Mouse (Mus musculus) embryonic facial prominence, embryonic 12.5 days (tissue): Measurements from ENCODE around the gene Ube2s. TPM values are rescaled to one million over a fixed set of nuclear protein-coding genes. Genes with fewer than 3 reads are reported as not detected.
"Not testable (repeated sequence)": the region's sequence is repeated elsewhere in the genome, so short reads cannot be mapped to it uniquely, and the experiment has no call there.

ENCODE experiments used
- ATAC-seq: fragments of 200-750 bp; cut with Nextera tagmentation; 2 replicates; pipeline ENCODE4 v1.8.0; 2017; ENCODE audit not compliant: insufficient number of reproducible peaks, insufficient read depth, low FRiP score, low TSS enrichment
- H3K27ac ChIP-seq: fragments of 300-500 bp; sonication (generic); 2 replicates; pipeline ENCODE4 v1.5.1; 2016; ENCODE audit warnings: mild to moderate bottlenecking
- H3K27me3 ChIP-seq: fragments of 300-500 bp; sonication (generic); 2 replicates; pipeline ENCODE4 v1.6.1; 2016; ENCODE audit warnings: mild to moderate bottlenecking, moderate library complexity
- H3K36me3 ChIP-seq: fragments of 300-500 bp; sonication (generic); 2 replicates; pipeline ENCODE4 v1.6.1; 2016; ENCODE audit warnings: mild to moderate bottlenecking
- H3K4me1 ChIP-seq: fragments of 300-500 bp; sonication (generic); 2 replicates; pipeline ENCODE4 v1.6.1; 2016
- H3K4me2 ChIP-seq: fragments of 300-500 bp; sonication (generic); replicated peaks from 2 replicates; pipeline ENCODE4 v1.6.1; 2016; ENCODE audit warnings: mild to moderate bottlenecking, moderate library complexity
- H3K4me3 ChIP-seq: fragments of 300-500 bp; sonication (generic); 2 replicates; pipeline ENCODE4 v1.5.1; 2016; ENCODE audit warnings: mild to moderate bottlenecking
- H3K9ac ChIP-seq: fragments of 300-500 bp; sonication (generic); 2 replicates; pipeline ENCODE4 v1.6.1; 2016; ENCODE audit warnings: mild to moderate bottlenecking, moderate library complexity
- H3K9me3 ChIP-seq: fragments of 300-500 bp; sonication (generic); 2 replicates; pipeline ENCODE4 v1.6.1; 2016; ENCODE audit warnings: mild to moderate bottlenecking, moderate library complexity
- WGBS: fragments of 180-500 bp; shearing (Covaris S2); methylation state at CpG from one replicate; pipeline ENCODE4 v1.1.7; 2016; 5-methylcytosine and 5-hydroxymethylcytosine counted together
- polyA plus RNA-seq: library from polyadenylated mRNA; unstranded; fragments of >200 nt; fragmentation: Nextera tagmentation; extraction: Ambion mirVana; gene quantifications from 2 replicates; pipeline ENCODE4 v1.2.1, GENCODE M21; 2016

Gene Ube2s
- polyA plus RNA-seq, 1 experiment from 2014 or later, result 422 TPM

DNA sequence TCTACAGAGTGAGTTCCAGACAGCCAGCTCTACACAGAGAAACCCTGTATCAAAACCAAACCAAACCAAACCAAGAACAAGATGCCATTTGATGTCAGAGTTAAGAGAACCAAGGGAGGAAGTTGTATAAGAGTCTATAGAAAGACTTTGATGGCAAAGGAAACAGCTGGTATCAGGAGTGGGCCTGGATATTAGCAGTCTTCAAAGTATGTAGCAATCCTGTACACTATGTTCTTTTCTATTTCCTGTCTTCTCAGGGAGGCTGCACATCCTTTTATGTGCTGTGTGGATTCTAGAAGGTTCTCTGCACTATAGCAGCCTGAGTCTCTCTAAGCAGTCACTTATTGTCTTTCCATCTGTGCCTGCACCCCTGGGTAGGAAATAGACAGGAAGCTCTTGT, 4.2 kb upstream of the Ube2s start:
- Histone ChIP-seq H3K4me2 (no peak overlapping the region), H3K27me3 (no peaks in the 10 kb centered on the region), H3K36me3 (no peaks in the 10 kb centered on the region), H3K27ac (no peak overlapping the region), H3K9ac (no peak overlapping the region), H3K4me1 (peaks cover 5% of the 10 kb centered on the region), H3K9me3 (no peaks in the 10 kb centered on the region), H3K4me3 (no peak overlapping the region)
- ATAC-seq, result no peak

DNA sequence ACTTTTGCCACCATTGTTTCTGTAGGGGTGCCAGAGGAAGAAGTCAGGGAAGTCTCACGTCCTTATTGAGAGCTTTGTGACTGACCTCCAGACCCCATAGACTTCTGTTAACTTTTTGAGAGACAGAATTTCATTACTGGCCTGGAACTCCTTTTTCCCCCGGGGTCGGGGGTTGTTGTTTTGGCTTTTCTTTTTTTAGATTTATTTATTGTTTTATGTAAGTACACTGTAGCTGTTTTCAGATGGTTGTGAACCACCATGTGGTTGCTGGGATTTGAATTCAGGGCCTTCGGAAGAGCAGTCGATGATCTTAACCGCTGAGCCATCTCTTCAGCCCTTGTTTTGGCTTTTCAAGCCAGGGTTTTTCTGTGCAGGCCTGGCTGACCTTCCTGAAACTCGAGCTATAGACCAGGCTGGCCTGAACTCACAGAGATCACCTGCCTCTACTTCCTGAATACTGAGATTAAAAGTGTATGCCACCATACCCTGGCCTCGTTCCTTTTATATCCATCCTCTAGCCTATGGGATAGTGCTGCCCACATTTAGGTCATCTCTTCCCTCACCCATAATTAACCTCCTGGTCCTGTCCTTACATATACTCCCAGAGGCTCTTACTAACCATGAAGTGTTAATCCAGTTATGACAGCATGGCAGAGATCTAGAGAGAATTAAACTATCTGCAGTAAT, 858 bp upstream of the Ube2s start:
- Histone ChIP-seq H3K4me2 (peak overlapping the region; percentile 55), H3K4me3 (peak overlapping the region; percentile 100), H3K36me3 (peaks cover 24% of the 10 kb centered on the region), H3K9me3 (no peaks in the 10 kb centered on the region), H3K9ac (peak overlapping the region; percentile 44), H3K4me1 (peaks cover 26% of the 10 kb centered on the region), H3K27ac (peak overlapping the region; percentile 83), H3K27me3 (no peaks in the 10 kb centered on the region)
- no peak for ATAC-seq
- 25% methylated on average over 8 of the region's 8 CpGs for WGBS

DNA sequence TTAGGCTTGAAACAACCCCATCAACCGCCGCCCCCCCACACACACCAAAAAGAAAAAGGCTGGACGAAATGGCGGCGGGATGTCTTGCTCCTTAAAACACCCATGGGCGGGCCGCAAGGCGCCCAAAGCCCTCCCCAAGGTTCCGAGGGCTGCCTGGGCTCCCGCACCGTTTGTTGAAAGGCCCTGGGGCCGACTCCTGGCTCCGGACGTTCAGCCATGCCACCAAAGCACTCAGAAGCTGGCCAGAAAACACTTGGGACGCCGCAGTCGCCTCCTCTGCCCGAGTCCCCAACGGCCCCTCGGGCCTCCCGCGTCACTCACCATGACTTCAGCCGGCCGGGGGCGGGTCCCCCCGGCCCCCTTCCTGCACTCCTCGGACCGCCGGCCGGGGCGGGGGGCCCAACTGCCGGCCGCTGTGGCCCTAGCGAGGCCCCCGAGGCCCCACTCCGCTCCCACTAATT, 518 bp downstream of the Ube2s start:
- peak overlapping the region; percentile 100 for H3K4me3 ChIP-seq
- no peak for ATAC-seq
- no peaks in the 10 kb centered on the region for H3K9me3 ChIP-seq
- no peaks in the 10 kb centered on the region for H3K27me3 ChIP-seq
- peak overlapping the region; percentile 99 for H3K9ac ChIP-seq
- peak overlapping the region; percentile 81 for H3K4me2 ChIP-seq
- H3K36me3 ChIP-seq, result peaks cover 34% of the 10 kb centered on the region
- H3K4me1 ChIP-seq, result peaks cover 26% of the 10 kb centered on the region
- under 1% methylated on average over 36 of the region's 36 CpGs for WGBS
- H3K27ac ChIP-seq, result peak overlapping the region; percentile 94

DNA sequence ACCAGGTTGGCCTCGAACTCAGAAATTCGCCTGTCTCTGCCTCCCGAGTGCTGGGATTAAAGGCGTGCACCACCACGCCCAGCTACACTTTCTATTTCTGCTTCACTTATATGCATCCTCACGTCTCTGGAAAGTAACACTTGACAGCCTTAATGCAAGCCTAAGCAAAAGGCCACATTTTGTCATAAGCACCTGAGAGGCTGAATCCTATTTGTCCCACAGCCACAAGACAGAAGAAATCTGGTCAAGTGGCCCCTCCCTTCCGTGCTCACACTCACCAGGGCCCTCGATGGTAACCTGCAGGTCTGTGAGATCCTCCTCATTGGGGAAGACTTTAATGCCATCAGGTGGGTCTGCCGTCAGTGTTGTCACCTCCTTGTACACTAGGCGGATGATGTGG, 1.3 kb downstream of the Ube2s start:
- H3K9me3 ChIP-seq, H3K27ac ChIP-seq, H3K27me3 ChIP-seq, ATAC-seq: not testable (repeated sequence)
- peak overlapping the region; percentile 81 for H3K4me2 ChIP-seq
- H3K9ac ChIP-seq, result peak overlapping the region; percentile 99
- H3K4me1 ChIP-seq, result peaks cover 26% of the 10 kb centered on the region
- H3K4me3 ChIP-seq, result peak overlapping the region; percentile 100
- 43% methylated on average over 10 of the region's 10 CpGs for WGBS
- H3K36me3 ChIP-seq, result peaks cover 42% of the 10 kb centered on the region

DNA sequence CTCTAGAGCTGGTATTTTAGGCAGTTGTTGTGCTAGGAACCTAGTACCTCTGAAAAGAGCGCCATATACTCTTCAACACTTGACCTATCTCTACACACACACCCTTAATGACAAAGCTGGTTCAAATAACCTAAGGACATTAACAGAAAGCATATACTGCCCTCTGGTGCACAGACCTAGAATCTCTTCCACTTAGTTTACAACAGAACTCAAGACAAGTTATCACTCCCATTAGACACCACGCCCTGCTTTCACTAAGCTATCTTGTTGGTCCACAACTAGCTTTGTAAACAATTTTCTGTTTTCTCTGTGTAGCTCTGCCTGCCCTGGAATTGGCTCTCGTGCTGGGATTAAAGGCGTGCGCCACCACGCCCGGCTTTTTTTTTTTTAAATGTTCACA, 5.7 kb downstream of the Ube2s start:
- Histone ChIP-seq H3K27ac (no peak overlapping the region), H3K27me3 (no peaks in the 10 kb centered on the region), H3K4me2 (no peak overlapping the region), H3K9ac (no peak overlapping the region), H3K4me3 (no peak overlapping the region), H3K9me3 (no peaks in the 10 kb centered on the region), H3K36me3 (peaks cover 50% of the 10 kb centered on the region), H3K4me1 (peaks cover 22% of the 10 kb centered on the region)
- WGBS, result 90% methylated on average over 7 of the region's 7 CpGs
- no peak for ATAC-seq

DNA sequence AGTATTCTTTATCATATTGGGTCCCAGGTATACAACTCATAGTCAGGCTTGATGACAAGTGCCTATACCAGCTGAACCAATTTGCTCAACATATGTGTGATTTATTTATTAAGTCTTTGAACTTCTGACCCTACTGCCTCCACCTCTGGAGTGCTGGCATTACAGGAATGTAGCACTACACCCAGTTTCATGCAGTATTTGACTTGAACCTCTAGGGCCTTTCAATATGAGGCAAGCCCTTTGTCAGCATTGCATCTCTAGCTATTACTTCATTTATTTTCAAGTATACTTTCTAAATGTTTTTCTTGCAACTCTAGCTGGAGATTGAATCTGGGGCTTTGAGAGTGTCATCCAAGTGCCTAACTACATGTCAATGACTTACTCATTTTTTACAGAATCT, 10.1 kb downstream of the Ube2s start:
- H3K4me1 ChIP-seq, result no peaks in the 10 kb centered on the region
- no peak for ATAC-seq
- H3K4me2 ChIP-seq, result no peak overlapping the region
- H3K27me3 ChIP-seq, result no peaks in the 10 kb centered on the region
- no peaks in the 10 kb centered on the region for H3K9me3 ChIP-seq
- H3K9ac ChIP-seq, result no peak overlapping the region
- no peak overlapping the region for H3K4me3 ChIP-seq
- H3K27ac ChIP-seq, result no peak overlapping the region
- peaks cover 31% of the 10 kb centered on the region for H3K36me3 ChIP-seq

DNA sequence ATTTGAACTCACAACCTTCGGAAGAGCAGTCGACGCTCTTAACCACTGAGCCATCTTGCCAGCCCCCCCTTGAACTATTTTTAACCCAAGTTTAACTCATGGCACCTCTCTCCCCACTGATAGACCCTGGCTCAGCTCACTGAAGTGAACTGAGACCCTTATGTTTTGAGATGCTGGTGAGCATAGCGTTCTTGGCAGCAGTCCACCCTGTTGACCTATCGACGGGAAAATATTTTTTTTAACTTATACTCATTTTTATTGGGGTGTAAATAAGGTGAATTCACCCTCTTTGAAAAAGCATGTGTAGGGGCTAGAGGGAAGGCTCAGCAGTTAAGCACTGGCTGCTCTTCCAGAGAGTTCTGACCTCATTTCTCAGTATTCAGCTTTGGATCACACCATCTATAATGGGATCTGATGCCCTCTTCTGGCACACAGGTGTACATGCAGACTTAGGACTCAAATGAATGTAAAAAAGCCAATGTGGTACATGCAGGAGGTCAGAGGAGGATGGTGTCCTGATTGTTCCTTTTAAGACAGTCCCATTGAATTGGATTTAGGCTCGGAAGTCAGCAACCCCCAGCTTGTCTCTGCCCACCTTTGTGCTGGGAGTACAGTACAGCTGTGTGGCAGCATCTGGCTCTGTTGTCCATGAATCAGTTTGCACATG, 16.5 kb downstream of the Ube2s start:
- H3K4me1 ChIP-seq, result peaks cover 12% of the 10 kb centered on the region
- no peak overlapping the region for H3K4me3 ChIP-seq
- WGBS, result 69% methylated on average over 7 of the region's 7 CpGs
- no peak for ATAC-seq
- no peak overlapping the region for H3K27ac ChIP-seq
- peaks cover 42% of the 10 kb centered on the region for H3K36me3 ChIP-seq
- H3K4me2 ChIP-seq, result no peak overlapping the region
- H3K9ac ChIP-seq, result no peak overlapping the region
- H3K9me3 ChIP-seq, result no peaks in the 10 kb centered on the region
- H3K27me3 ChIP-seq, result no peaks in the 10 kb centered on the region

DNA sequence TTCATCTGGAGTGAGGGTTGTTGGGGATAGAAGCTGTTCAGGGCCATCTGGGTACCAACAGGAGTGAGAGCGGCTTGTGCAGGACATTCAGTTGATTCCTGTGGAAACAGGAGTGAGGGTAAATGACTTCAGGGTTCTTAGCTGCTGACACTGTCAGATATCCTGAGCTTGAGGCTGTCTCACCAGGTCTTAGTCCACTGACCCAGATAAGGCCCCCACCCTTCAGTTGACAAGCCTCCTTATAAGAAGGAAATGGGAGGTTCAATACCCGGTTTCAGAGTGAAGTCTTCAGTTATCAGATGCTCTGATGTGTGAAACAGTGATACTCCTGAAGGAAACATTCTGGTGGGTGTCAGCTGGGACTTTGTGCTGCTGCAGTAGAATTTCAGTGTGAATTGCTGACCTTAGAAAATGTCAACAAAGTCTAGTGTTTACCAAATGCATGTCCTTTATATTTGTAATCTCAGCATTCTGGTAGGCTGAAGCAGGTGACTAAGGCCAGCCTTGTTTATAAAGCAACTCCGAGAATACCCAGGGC, 17.7 kb downstream of the Ube2s start:
- H3K4me3 ChIP-seq, result no peak overlapping the region; the same call in 1 of the 2 replicates
- peaks cover 12% of the 10 kb centered on the region for H3K4me1 ChIP-seq
- H3K27me3 ChIP-seq, result peaks cover 4% of the 10 kb centered on the region; the same call in 1 of the 2 replicates
- no peak for ATAC-seq
- peaks cover 42% of the 10 kb centered on the region for H3K36me3 ChIP-seq
- H3K27ac ChIP-seq, result no peak overlapping the region
- no peaks in the 10 kb centered on the region for H3K9me3 ChIP-seq
- 83% methylated on average over 3 of the region's 3 CpGs for WGBS
- no peak overlapping the region for H3K4me2 ChIP-seq
- H3K9ac ChIP-seq, result no peak overlapping the region

DNA sequence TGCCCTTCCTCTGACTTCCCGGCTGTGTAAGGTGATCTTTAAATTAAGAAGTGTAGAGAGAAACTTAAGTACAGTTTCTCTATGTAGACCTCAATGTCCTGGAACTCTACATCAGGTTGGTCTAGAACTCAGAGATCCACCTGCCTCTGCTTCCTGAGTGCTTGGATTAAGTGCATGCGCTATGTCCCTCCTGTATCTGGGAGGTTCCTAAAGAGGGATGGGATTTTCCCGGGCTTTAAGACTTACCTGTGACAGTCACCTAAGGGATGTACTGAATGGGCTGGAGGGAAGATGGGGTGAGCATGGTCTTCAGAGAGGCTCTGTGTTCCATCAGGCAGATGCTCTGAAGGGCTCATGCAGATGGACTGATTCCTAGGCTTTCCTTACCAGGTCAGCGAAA, 18.7 kb downstream of the Ube2s start:
- Histone ChIP-seq H3K4me3 (peak overlapping the region; percentile 80), H3K4me2 (peak overlapping the region; percentile 93), H3K4me1 (peaks cover 12% of the 10 kb centered on the region), H3K9ac (peak overlapping the region; percentile 92), H3K27me3 (peaks cover 4% of the 10 kb centered on the region; the same call in 1 of the 2 replicates), H3K36me3 (peaks cover 42% of the 10 kb centered on the region), H3K9me3 (no peaks in the 10 kb centered on the region), H3K27ac (peak overlapping the region; percentile 93)
- no peak for ATAC-seq
- WGBS, result 34% methylated on average over 4 of the region's 4 CpGs

DNA sequence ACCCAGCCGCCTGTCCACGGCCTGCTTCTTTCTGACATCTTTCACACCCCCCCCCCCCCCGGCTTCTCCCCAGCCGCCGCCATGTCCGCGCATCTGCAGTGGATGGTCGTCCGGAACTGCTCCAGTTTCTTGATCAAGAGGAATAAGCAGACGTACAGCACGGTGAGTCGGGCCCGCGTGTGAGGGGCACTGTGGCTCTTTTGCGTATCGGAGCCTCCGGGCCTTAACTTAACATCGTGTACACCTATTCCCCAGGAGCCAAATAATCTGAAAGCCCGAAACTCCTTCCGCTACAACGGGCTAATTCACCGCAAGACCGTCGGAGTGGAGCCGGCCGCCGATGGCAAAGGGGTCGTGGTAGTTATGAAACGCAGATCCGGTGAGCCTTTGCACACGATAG, 19.1 kb downstream of the Ube2s start:
- 0 out of 2 replicates have a peak, but pooled peaks have one; percentile 1 for ATAC-seq
- Histone ChIP-seq H3K4me1 (peaks cover 16% of the 10 kb centered on the region), H3K36me3 (peaks cover 42% of the 10 kb centered on the region), H3K27ac (peak overlapping the region; percentile 93), H3K4me2 (peak overlapping the region; percentile 93), H3K4me3 (peak overlapping the region; percentile 80), H3K9ac (peak overlapping the region; percentile 92)
- not testable (repeated sequence) for H3K27me3 ChIP-seq, H3K9me3 ChIP-seq
- 1% methylated on average over 31 of the region's 31 CpGs for WGBS

DNA sequence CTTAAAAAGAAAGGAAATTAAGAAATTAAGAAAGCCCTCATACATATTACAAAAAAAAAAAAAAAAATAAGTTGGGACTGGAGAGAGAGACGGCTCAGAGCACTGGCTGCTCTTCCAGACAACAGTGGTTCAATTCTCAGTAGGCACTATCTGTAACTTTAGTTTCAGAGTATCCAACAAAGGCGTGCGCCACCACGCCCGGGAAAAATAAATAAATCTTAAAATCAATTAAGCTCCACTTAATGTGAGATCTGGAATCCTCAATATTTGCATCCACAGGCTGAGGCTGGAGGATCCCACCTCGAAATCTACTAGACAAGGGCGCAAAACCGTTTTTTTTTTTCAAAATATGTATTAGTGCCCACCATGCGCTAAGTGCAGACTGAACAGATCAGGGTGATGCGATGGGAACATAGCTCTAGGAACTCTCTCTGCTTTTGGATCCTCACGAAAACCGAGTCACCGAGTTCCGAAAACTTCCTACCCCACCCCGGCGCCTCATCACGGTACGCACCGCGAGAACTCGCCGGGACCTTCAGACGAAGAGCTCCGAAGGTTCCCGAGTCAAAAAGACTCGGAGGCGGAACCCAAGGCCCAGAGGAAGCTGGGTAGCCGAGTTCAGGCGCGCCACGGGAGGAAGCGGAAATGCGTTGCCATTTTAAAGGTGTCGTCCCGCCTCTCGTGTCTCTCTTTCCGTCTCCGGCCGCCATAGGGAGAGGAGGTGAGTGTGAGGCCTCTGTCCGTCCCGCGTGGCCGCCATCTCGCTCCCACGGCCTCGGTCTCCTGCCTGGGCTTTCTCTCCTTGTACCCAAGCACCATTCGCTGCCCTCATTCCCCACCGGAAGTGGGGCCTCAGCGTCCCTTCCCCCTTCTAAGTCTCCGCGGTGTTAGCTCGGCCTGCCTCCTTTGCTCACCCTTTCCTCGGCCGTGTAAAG, 19.8 kb downstream of the Ube2s start, which contains the start of gene Rpl28:
Gene Rpl28 (plus strand): TSS at position 597 of the 935 bp plus-strand sequence.
- H3K27ac ChIP-seq, result peak within 1 kb of the TSS; percentile 93
- 2% methylated on average over 54 of the region's 54 CpGs for WGBS
- peak within 1 kb of the TSS; percentile 80 for H3K4me3 ChIP-seq
- H3K4me2 ChIP-seq, result peak within 1 kb of the TSS; percentile 93
- peak within 1 kb of the TSS; percentile 92 for H3K9ac ChIP-seq
- ATAC-seq, result peak; percentile 82
- no peaks in the 10 kb centered on the region for H3K9me3 ChIP-seq
- peaks cover 35% of the 10 kb centered on the region for H3K36me3 ChIP-seq
- H3K4me1 ChIP-seq, result peaks cover 17% of the 10 kb centered on the region
- H3K27me3 ChIP-seq, result peaks cover 4% of the 10 kb centered on the region; the same call in 1 of the 2 replicates
